8 mouse cellular contexts compared by ENCODE assay signal in the genomic region with DNA sequence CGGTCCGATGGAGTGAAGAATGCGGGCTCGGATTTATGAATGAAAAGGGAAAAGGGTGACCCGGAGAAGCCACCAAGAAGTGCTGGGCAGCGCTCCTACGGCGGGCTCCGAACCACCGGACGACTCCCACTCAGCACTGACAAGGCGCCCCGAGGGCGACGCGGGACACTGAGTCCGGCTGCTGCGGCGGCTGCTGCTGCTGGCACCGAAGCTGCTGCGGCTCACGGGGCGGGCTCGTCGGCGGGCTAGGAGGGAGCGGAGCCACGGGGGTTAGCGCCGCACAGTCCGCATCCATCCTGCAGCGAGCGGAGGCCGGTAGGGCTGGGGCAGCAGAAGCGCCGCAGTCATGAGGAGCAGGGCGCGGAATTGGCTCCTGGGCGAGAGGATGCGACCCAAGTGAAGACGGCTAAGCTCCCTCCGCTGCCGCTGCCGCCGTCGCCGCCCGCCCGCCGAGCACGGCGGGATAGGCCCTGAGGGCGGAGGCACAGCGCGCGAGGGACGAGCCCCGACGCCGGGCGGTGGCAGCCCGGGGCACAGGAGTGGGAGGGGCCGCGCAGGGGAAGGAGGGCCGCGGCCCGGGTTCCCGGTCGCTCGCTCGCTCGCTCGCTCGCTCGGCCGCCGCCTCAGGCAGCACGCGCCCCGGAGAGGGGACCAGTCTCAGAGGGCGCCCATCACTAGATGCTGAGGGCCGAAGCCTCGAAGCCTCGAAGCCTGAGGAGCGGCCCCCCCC. TPM values are rescaled to one million over a fixed set of nuclear protein-coding genes. Genes with fewer than 3 reads are reported as not detected.
A peak's percentile ranks its signal among the peaks of the same experiment; 100 is the strongest.
DNase-seq lines count a peak whose midpoint lies in the region; ATAC-seq and TF ChIP-seq lines count a peak whose summit lies in the region.

No protein-coding gene starts in this region.

- peak; percentile 41 to 55 for DNase-seq in CD8-positive naive resting alpha-beta T cell, adult 2 months (ENCODE audit: low read depth in 2 of 2, low spot score in 2 of 2)
- peak; percentile 84 for DNase-seq in brain, adult 2 months (ENCODE audit: low read depth, low spot score)
- DNase-seq in hindbrain, embryonic 10.5 days (ENCODE audit: low spot score): no peak
- peak; percentile 58 to 76 for DNase-seq in layer of hippocampus, postnatal 10 days (ENCODE audit: low spot score in 2 of 2)
- DNase-seq in lung, postnatal 0 days (ENCODE audit: low spot score): peak; percentile 90
- peak; percentile 58 for DNase-seq in retina, adult 2 months (ENCODE audit: low read depth, low spot score)
- DNase-seq in thymus, postnatal 25 days: peak; percentile 84

- WGBS in forebrain, embryonic 16.5 days: under 1% methylated on average over 78 of the region's 85 CpGs
- WGBS in hindbrain, embryonic 10.5 days: under 1% methylated on average over 85 of the region's 85 CpGs
- 2% methylated on average over 58 of the region's 85 CpGs for WGBS in lung, postnatal 0 days

- H3K36me3 ChIP-seq in forebrain, embryonic 16.5 days (ENCODE audit: control insufficient read depth, insufficient read depth): no peaks in the 10 kb centered on the region
- peaks cover 12% of the 10 kb centered on the region for H3K36me3 ChIP-seq in hindbrain, embryonic 10.5 days
- H3K36me3 ChIP-seq in lung, postnatal 0 days (ENCODE audit: insufficient read depth, low read length): no peaks in the 10 kb centered on the region

- peaks cover 20% of the 10 kb centered on the region for H3K4me1 ChIP-seq in forebrain, embryonic 16.5 days (replicated peaks; ENCODE audit: control insufficient read depth, insufficient read depth, low read length)
- peaks cover 26% of the 10 kb centered on the region for H3K4me1 ChIP-seq in hindbrain, embryonic 10.5 days (replicated peaks)
- no peaks in the 10 kb centered on the region for H3K4me1 ChIP-seq in lung, postnatal 0 days (ENCODE audit: insufficient read depth, low read depth, low read length)

- peak overlapping the region; percentile 66 for H3K9ac ChIP-seq in forebrain, embryonic 16.5 days (replicated peaks; ENCODE audit: low read depth, low read length)
- H3K9ac ChIP-seq in lung, postnatal 0 days (replicated peaks; ENCODE audit: low read depth): peak overlapping the region; percentile 97

- peak; percentile 62 for ATAC-seq in forebrain, embryonic 16.5 days
- peak; percentile 81 for ATAC-seq in lung, postnatal 0 days

- H3K9me3 ChIP-seq in forebrain, embryonic 16.5 days (ENCODE audit: control insufficient read depth, low read length): no peaks in the 10 kb centered on the region
- no peaks in the 10 kb centered on the region for H3K9me3 ChIP-seq in hindbrain, embryonic 10.5 days
- no peaks in the 10 kb centered on the region for H3K9me3 ChIP-seq in lung, postnatal 0 days (ENCODE audit: low read length)

- peak overlapping the region; percentile 95 for H3K4me3 ChIP-seq in forebrain, embryonic 16.5 days (replicated peaks; ENCODE audit: low read length)
- H3K4me3 ChIP-seq in hindbrain, embryonic 10.5 days: peak overlapping the region; percentile 98
- H3K4me3 ChIP-seq in lung, postnatal 0 days (ENCODE audit: low read depth, low read length): peak overlapping the region; percentile 72

- H3K27ac ChIP-seq in forebrain, embryonic 16.5 days (ENCODE audit: low read length): peak overlapping the region; percentile 98
- H3K27ac ChIP-seq in hindbrain, embryonic 10.5 days: peak overlapping the region; percentile 97
- peak overlapping the region; percentile 99 for H3K27ac ChIP-seq in lung, postnatal 0 days (ENCODE audit: low read length)

- H3K4me2 ChIP-seq in forebrain, embryonic 16.5 days (ENCODE audit: low read length): peak overlapping the region; percentile 83
- H3K4me2 ChIP-seq in lung, postnatal 0 days (replicated peaks; ENCODE audit: low read depth, low read length): peak overlapping the region; percentile 90

- 0 out of 2 replicates have a peak, but pooled peaks have one; percentile 15 for TF ChIP-seq CTCF in lung, postnatal 0 days (IDR thresholded peaks at IDR 0.05)

- TF ChIP-seq EP300 in lung, postnatal 0 days (IDR thresholded peaks at IDR 0.05): no peak

- H3K27me3 ChIP-seq in forebrain, embryonic 16.5 days (replicated peaks; ENCODE audit: control insufficient read depth, insufficient read depth, low read length): no peaks in the 10 kb centered on the region
- H3K27me3 ChIP-seq in hindbrain, embryonic 10.5 days (ENCODE audit: insufficient read depth, poor library complexity, severe bottlenecking): no peaks in the 10 kb centered on the region
- H3K27me3 ChIP-seq in lung, postnatal 0 days (replicated peaks; ENCODE audit: insufficient read depth, low read length): no peaks in the 10 kb centered on the region

RNA-seq across cellular contexts. Expression of a gene that starts 0.7 kb away (rescaled TPM):
- polyA plus RNA-seq in forebrain, embryonic 16.5 days (2015; fragmentation: Nextera tagmentation; extraction: Ambion mirVana): 40.4 and 53.9 TPM in 2 replicates
- 41.1 and 46.2 TPM in 2 replicates for polyA plus RNA-seq in hindbrain, embryonic 10.5 days (2016; fragmentation: Nextera tagmentation; extraction: Ambion mirVana)
- 100 to 1,000 TPM; 143 to 145 TPM for total RNA-seq in layer of hippocampus, postnatal 10 days (2021)
- 72.7 and 95.8 TPM in 2 replicates for polyA plus RNA-seq in lung, postnatal 0 days (2015; fragmentation: Nextera tagmentation; extraction: Ambion mirVana)

RNA-seq across cellular contexts. Expression of a gene that starts 55.3 kb away (rescaled TPM):
- polyA plus RNA-seq in forebrain, embryonic 16.5 days (2015; fragmentation: Nextera tagmentation; extraction: Ambion mirVana): not detected in 2 replicates
- polyA plus RNA-seq in hindbrain, embryonic 10.5 days (2016; fragmentation: Nextera tagmentation; extraction: Ambion mirVana): not detected in 2 replicates
- total RNA-seq in layer of hippocampus, postnatal 10 days (2021): under 1 TPM in 1 of 2 experiments, not detected in 1; 0.56 TPM
- 0.23 and 0.44 TPM in 2 replicates for polyA plus RNA-seq in lung, postnatal 0 days (2015; fragmentation: Nextera tagmentation; extraction: Ambion mirVana)
